Mouse (Mus musculus) C2C12 (cell line): ENCODE results near the gene Rfc5. TPM values are rescaled to one million over a fixed set of nuclear protein-coding genes. Genes with fewer than 3 reads are reported as not detected.

Source experiments
- H3K27me3 ChIP-seq: one replicate; pipeline ENCODE4 v1.6.1; 2011; ENCODE audit not compliant: control insufficient read depth, insufficient read depth, insufficient read length
- H3K36me3 ChIP-seq: one replicate; pipeline ENCODE4 v1.6.1; 2011; ENCODE audit not compliant: control insufficient read depth, insufficient read depth
- H3K4me3 ChIP-seq: one replicate; pipeline ENCODE4 v1.5.1; 2011; ENCODE audit warnings: mild to moderate bottlenecking, control low read depth; ENCODE audit not compliant: poor library complexity, insufficient read depth, severe bottlenecking
- H3K79me2 ChIP-seq: one replicate; pipeline ENCODE4 v1.6.1; 2011; ENCODE audit not compliant: control insufficient read depth, insufficient read depth
- H3K79me3 ChIP-seq: one replicate; pipeline ENCODE4 v1.6.1; 2011; ENCODE audit warnings: low read depth, control low read depth
- H3ac ChIP-seq: one replicate; pipeline ENCODE3; 2011; ENCODE audit warnings: low read depth; ENCODE audit not compliant: control insufficient read depth, insufficient read length
- CEBPB ChIP-seq: IDR thresholded peaks from one replicate; pipeline ENCODE4 v1.6.1; 2011; ENCODE audit warnings: low read depth, mild to moderate bottlenecking, control low read depth, moderate library complexity
- CTCF ChIP-seq: IDR thresholded peaks from one replicate; pipeline ENCODE4 v1.5.1; 2011; ENCODE audit not compliant: control insufficient read depth, insufficient read depth, insufficient read length
- FOSL1 ChIP-seq: IDR thresholded peaks from one replicate; pipeline ENCODE4 v1.8.0; 2011; ENCODE audit warnings: mild to moderate bottlenecking, low read length; ENCODE audit not compliant: poor library complexity, insufficient read depth, severe bottlenecking
- MAX ChIP-seq: IDR thresholded peaks from one replicate; pipeline ENCODE4 v1.6.1; 2011; ENCODE audit warnings: mild to moderate bottlenecking, control low read depth
- MYOD1 ChIP-seq: IDR thresholded peaks from one replicate; pipeline ENCODE4 v1.6.1; 2011; ENCODE audit warnings: low read depth; ENCODE audit not compliant: control insufficient read depth, insufficient read length
- MYOG ChIP-seq: IDR thresholded peaks from one replicate; pipeline ENCODE4 v1.6.1; 2011; ENCODE audit not compliant: control insufficient read depth, insufficient read length; ENCODE audit errors: extremely low read depth
- USF1 ChIP-seq: IDR thresholded peaks from one replicate; pipeline ENCODE4 v1.6.1; 2011; ENCODE audit warnings: low read depth, mild to moderate bottlenecking, control low read depth, moderate library complexity
- polyA plus RNA-seq: library from polyadenylated mRNA; unstranded; fragments of >200 nt; fragmentation: generic; extraction: Trizol; gene quantifications from one replicate; pipeline ENCODE4 v1.2.1, GENCODE M21; 2012; ENCODE audit warnings: missing spikeins

Rfc5 gene
- polyA plus RNA-seq, 1 experiment: 54.8 TPM

DNA sequence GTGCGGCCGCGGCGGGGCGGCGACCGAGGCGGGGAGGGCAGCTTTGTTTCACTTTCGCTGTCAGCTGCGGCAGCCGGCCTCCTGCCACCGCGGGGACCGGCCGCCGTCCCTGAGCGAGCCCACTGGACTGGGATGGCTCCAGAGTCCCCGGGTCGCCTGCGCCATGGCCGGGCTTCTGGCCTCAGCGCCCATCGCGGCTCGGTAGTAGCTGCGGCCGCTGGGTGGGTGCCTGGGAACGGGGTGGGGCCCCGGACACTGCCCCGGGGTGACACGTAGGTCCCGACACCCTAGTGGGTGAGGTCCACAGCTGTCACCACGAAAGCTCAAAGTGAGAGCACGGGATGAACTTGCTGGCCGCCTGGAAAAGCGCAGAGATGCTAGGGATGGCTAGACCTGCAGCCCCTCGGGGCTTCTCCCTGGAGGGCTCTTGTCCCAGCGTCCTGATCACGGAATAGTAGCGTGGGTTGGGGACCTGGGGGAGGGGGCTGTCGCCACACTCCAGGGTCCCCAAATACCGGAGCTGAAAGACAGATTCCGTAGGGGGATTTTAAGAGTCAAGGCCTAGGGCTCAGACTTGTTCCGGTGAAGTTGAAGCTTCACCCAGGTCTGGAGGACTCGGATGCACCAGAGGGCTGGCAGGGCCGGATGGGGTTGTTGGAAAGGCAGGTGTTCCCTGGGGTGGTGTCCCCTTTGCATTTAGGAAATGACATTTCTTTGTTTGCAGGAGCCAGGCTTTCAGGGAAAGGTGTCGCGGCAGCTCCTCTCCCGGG is 31.2 kb downstream of the Rfc5 start:
- Histone ChIP-seq H3K36me3 (no peaks in the 10 kb centered on the region), H3K79me2 (peaks cover 48% of the 10 kb centered on the region), H3K79me3 (peaks cover 38% of the 10 kb centered on the region), H3ac (peak overlapping the region; percentile 96), H3K4me3 (peak overlapping the region; percentile 74), H3K27me3 (no peaks in the 10 kb centered on the region)
- TF ChIP-seq FOSL1: no peak

- TF ChIP-seq CEBPB (no peak), MAX (no peak), FOSL1 (no peak), MYOG (no peak), MYOD1 (no peak), CTCF (no peak), USF1 (no peak)
- Histone ChIP-seq H3K27me3 (no peaks in the 10 kb centered on the region), H3K36me3 (no peaks in the 10 kb centered on the region), H3K4me3 (peak within 1 kb of the TSS; percentile 74), H3K79me3 (peaks cover 33% of the 10 kb centered on the region), H3ac (peak within 1 kb of the TSS; percentile 96), H3K79me2 (peaks cover 44% of the 10 kb centered on the region)
Observed at GRCm38 (mm10) chr5:117357129-117357477, 31.7 kb downstream of the Rfc5 start, which contains the start of gene Wsb2. Wsb2 (plus strand) TSS chr5:117357304.

DNA sequence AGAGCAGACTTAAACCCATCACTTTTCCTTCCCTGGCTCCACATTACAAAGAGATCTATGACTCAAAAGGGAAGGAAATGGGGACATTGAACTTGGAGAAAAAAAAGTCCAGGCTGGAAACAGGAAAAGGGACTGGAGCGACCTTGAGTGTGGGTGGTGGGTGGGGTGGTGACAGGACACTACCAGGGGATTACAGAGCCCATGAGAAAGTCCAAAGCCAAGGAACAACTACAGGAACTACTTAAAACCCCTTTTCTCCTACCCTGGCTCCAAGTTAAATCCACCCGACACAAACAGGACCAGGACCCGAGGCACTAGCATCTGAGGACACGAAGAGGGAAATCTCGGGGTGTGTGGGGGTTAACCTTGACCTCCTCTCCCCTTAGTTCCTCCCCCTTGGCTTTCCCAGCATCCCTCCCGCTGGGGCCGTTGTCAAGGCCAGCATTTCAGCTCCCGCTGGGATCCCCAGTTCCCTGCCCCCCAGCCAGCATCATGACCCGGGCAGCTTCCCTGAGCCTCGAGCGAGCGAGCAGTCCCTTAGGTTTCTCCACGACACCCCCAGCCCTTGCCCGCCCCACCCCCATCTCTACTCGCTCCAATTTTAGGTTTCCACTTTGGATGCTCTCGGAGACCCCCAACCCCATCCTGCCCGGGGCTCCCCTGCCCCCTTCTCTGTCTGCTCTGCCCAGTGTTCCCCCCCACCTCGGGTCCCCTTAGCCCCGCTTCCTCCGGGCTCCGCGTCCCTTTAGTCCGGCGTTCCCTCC is 32.3 kb downstream of the Rfc5 start:
- TF ChIP-seq MAX (no peak), CEBPB (no peak), MYOG (no peak), USF1 (no peak), MYOD1 (no peak), FOSL1 (no peak), CTCF (no peak)
- Histone ChIP-seq H3K79me3 (peaks cover 28% of the 10 kb centered on the region), H3K36me3 (no peaks in the 10 kb centered on the region), H3K4me3 (peak overlapping the region; percentile 74), H3ac (peak overlapping the region; percentile 42), H3K79me2 (peaks cover 38% of the 10 kb centered on the region), H3K27me3 (no peaks in the 10 kb centered on the region)

- Histone ChIP-seq H3K4me3 (no peak overlapping the region), H3K79me2 (peaks cover 30% of the 10 kb centered on the region), H3K27me3 (no peaks in the 10 kb centered on the region), H3ac (no peak overlapping the region), H3K79me3 (peaks cover 20% of the 10 kb centered on the region), H3K36me3 (no peaks in the 10 kb centered on the region)
- TF ChIP-seq MAX: no peak
- no peak for TF ChIP-seq FOSL1
- TF ChIP-seq MYOG: no peak
- TF ChIP-seq MYOD1: no peak
- no peak for TF ChIP-seq USF1
- TF ChIP-seq CTCF: no peak
- TF ChIP-seq CEBPB: no peak
Observed at GRCm38 (mm10) chr5:117355648-117356303, 33.1 kb downstream of the Rfc5 start.

DNA sequence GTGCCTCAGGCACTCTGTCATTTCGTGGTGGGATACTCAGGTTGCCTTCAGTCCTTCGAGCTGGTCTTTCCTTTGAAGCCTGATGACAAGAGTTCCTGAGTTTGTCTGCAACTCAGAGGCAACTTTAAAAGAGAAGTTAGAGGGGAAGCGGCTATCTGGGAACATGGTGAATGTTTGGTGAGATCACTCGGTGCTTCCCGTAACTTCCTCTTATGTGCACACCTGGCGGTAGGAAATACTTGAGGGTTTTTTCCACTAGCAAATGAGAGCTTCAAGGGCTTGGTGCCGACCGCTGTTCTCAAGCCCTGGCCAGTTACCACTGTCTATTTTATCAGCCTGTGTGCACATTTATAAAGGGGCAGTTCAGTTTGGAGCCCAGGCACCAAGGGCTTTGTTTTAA is 34.7 kb downstream of the Rfc5 start:
- H3K27me3 ChIP-seq: no peaks in the 10 kb centered on the region
- peaks cover 19% of the 10 kb centered on the region for H3K79me2 ChIP-seq
- H3K36me3 ChIP-seq: no peaks in the 10 kb centered on the region
- H3ac ChIP-seq: no peak overlapping the region
- no peak overlapping the region for H3K4me3 ChIP-seq
- H3K79me3 ChIP-seq: peaks cover 15% of the 10 kb centered on the region
- TF ChIP-seq CTCF (no peak), MYOD1 (no peak), MAX (no peak), USF1 (no peak), MYOG (no peak), CEBPB (no peak), FOSL1 (no peak)
